Mouse (Mus musculus): Measurements from ENCODE around the gene Ggnbp2.

Gene Ggnbp2

DNA sequence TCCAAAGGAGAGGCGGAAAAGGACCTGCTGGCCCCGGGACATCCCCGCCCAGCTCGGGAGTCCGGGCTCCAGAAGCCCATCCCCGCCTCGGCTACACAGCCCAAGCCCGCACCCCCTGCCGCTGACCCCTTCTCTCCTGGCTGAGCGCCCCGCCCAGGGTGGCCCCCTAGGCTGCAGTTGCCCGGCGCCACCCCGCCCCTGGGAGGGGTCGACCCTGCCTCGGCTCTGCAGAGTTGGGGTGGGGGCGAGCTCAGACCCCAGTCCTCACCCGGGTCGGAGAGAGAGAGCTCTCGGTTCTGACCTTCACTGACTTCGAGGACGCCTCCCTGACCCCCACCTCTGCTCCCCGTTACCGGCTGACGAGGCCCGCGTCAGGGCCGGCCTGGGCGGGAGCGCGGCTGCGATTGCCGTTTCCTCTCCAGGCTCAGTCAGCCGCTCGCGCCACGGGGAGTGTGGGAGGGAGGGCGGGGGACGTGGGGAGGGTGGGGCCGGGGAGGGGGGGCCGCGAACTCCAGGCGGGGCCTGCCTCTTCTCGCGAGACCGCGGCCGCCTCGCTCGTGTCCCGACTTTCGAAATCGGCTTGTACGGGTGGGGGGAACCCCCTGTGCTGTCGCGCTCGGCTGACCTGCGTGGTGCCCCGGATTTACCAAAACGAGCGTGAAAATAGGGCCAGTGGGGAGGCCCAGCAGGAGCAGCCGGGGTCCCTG is at the start of gene Ggnbp2:
Ggnbp2 (minus strand) TSS at position 481 of the 707 bp plus-strand sequence.
- DNase-seq (ENCODE audit: low spot score), result peak; percentile 88

DNA sequence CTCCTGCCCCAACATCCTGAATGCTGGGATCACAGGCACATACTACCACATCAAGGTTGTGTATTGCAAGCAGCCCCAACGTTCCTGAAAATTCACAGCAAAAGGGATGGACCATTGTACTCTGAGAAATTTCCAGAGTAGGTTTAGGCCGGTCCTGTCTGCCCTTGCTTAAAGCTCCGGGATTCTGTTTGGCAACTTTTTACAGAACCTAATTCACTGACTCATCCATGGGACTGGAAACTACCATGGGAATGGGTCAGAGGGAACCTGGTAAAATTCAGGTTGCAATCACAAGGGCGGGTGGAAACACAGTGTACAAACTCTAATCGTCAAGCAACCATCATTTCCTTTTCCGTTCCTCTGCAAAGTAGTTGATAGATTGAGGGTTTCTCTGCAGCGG is 49.3 kb upstream of the Ggnbp2 start:
- DNase-seq (ENCODE audit: low spot score), result no peak

DNA sequence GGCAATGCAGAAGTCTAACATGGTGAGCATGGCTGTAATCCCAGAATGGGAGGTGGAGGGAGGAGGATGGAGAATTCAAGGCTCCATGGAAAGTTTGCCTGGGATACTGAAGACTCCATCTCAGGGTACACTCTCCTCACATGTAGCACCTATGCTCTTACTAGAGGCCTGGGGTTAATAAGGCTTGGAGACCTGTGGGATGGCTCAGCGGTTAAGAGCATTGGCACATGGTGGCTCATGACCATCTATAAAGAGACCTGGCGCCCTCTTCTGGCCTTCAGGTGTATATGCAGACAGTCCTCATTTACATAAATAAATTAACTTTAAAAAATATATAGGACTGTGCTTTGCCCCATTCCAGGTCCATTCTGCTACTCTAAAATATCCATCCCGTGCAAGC is 48.7 kb upstream of the Ggnbp2 start:
- no peak for DNase-seq (ENCODE audit: low spot score)

DNA sequence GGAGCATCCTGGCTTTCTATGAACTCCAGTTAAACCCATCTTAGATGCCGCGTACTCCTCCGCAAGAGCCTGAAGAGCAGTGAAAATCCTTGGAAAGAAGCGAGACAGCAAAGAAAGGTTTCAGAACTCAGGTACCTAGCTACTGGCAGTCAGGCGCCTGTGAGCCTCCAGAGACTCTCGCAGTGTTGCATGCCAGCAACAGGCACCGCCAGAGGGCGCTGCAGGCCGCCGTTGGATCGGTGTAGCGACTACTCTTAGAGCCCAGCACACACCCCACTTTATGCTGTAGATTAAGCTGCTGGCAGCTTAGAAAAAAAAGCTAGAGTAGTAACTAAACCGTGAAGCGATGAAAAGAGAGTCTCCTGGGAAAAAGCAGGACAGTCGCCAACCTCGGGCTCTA is 47.8 kb upstream of the Ggnbp2 start:
- DNase-seq (ENCODE audit: low spot score), result peak; percentile 63

DNA sequence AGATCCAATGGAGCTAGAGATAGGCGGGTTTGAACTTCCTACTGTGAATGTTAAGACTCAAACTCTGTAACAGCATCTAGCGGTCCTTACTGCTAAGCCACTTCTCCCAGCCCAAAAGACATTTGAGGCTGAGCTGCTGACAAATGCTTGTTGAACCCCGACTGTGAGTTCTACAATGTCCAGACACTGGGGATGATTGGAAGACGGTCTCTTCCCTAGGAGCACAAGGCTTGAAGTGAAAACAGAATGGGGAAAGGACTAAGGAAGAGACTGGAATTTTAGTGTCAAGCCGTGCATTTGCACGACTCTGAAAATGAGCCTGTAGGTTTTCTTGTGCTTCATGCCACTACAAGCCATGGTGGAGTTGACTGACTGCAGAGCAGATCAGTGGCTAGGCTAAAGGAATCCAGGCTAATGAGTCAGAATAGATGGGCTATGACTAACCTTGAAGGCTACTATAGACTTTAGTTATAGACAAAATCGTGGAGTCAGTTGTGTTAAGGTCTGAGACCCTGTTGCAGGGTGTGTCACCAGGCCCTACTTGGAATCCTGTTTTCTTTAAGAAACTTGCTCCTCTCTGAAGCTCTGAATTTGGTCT is 46.2 kb upstream of the Ggnbp2 start:
- no peak for DNase-seq (ENCODE audit: low spot score)

DNA sequence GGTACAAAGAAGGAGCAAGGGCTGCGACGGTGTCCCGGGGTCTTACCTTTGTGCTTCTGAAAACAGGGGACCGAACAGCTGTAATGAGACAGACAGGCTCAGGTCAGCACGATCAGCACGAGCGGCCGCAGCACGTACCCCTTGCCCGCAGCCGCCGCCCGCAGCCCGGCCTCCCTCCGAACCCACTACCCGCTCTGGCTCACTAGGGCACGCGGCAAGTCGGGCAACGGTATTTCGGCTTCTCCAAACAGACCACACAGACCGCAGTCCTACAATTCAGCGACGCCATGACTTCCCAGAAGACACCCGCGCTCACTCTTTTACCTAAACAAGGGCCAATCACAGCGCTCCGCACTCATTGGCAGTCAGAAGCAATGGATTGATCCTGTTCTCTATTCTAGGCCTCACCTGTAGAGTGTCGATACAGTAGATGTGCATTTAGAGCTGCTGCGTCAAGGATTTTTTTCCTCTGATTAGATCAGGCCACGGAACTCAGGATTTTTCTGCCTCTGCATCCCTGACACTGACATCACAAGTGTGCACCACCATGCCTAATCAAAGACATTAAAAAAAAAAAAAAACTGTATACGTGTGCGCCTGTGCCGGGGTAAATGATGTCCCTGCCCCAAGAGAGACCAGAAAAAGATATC is 45.6 kb upstream of the Ggnbp2 start, which contains the start of gene Znhit3:
Znhit3 (minus strand) TSS at position 314 of the 650 bp plus-strand sequence.
- peak; percentile 39 for DNase-seq (ENCODE audit: low spot score)

DNA sequence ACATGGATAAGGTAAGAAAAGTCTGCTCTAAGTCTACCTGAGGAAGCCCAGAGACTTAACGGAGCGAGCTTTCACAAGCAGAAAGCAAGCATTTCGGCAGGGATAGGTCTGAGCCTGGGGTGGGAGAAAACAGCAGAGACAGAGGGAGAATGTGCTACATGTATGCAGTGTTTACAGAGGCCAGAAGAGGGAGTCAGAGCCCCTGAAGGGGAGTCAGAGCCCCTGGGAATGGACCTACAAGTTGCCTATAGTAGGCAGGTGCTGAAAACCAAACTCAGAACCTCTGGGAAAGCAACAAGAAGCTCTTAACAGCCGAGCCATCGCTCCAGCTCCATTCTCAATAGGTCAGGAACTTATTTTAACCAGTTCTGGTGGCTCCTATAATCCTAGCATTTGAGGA is 44.1 kb upstream of the Ggnbp2 start:
- no peak for DNase-seq (ENCODE audit: low spot score)

DNA sequence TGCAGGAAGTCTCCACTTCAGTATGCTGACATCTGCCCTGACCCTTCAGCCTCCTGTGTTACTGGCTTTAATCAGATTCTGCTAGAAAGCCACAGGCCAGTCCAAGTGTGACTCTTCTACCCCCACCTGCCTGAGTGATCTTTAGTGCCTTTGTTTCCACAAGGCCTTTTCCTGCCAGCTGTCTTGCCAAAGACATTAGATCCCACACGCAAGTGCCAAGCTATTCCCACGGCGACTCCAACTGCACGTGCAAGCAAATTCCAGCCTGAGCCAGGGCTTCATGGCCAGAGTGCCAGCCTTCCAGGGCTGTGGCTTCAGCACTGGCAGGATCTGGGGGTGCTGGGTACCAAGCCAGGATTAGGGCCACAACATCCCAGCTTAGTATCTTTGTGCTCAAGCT is 39.8 kb upstream of the Ggnbp2 start:
- no peak for DNase-seq (ENCODE audit: low spot score)

DNA sequence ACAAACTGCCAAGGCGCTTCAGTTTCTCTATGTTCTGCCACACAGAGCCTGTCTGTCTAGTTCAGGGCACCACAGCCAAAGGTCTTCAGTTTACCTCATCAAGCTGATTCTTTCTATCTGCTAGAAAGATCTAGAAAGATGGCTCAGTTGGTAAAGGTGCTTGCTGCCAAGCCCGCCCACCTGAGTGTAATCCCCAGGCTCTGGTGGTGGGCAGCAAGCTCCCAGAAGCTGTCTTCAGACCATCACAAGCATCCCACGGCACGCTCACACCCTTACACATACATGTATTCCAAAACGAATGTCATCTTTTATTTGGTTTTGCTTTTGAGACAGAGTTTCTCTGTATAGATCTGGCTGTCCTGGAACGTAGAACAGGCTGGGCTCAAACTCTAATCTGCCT is 37.9 kb upstream of the Ggnbp2 start:
- no peak for DNase-seq (ENCODE audit: low spot score)

DNA sequence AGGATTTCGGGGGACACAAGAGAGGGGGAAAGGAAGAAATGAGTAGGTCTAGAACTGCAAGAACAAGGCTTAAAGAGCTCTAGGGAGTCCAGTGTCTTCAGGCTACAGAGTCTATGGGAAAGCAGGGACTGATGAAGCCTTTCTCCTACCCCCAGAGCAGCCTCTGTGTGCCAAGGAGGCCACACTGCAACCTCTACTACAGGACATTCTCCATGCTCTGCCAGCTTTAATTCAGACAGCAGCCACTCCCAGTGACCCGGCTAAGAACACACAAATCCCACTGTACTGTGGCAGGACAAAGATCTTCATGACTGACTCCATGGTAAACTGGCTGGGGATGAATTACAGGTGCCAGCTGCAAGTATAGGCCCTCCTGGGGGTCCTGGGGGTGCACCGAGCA is 36.5 kb upstream of the Ggnbp2 start:
- DNase-seq (ENCODE audit: low spot score), result no peak

DNA sequence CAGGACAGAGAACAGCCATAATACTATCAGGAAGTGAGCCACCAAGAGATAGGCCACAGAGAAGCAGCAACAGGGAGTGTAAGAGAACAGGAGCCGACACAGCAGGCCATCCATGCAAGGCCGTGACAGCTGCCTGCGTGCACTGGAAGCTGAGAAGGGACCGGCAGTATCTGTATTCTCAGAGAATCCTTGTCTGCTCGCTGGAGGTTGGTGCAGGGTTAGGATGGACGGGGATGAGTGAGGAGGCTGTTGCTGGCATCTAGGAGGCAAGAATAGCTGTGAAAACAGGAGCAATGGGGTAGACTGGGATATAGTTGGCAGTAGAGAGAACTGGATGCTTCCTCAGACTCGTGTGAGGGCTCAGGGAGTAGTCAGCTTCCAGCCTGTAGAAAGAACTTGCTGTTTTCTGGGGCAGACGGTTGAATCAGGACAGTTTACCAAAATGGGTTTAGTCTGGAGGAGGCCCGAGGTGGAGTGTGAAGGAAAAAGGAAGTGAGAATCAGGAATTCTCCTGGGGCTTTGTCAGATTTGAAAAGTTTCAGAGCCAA is 34.1 kb upstream of the Ggnbp2 start:
- no peak for DNase-seq (ENCODE audit: low spot score)

DNA sequence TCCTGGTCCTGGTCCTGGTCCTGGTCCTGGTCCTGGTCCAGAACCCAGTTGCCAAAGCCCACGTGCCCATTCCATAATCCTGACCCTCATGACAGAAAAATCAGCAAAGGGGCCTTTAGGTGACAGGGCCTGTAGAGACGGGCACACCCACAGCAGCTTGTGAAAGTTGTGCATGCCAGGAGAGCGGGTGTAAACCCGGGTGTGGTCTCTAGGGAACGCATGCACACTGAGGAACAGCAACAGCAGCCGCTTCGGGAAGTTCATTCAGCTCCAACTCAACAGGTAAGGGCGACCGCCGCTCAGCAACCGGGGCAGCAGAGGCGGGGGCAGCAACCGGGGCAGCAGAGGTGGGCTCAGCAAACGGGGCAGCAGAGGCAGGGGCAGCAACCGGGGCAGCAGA is 22.5 kb upstream of the Ggnbp2 start:
- DNase-seq (ENCODE audit: low spot score), result no peak

DNA sequence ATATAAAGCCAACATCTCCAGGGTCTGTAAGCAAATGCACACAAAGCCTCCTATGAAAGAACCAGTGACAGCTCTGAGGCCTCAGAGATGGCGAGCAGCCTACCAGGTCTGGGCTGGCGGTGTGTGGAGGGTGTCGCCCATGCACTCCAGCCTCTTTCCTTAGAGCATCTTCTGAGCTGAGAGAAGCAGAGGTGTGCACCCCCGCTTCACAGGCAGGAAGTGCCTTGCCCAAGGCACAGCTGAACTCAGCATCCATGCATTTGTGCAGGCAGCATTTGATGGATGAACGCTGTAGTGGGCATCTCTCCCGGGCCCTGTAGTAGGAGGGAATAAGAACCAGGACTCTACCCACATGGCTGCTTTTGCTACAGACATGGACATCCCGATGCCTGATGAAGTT is 21.1 kb upstream of the Ggnbp2 start:
- DNase-seq (ENCODE audit: low spot score), result no peak

DNA sequence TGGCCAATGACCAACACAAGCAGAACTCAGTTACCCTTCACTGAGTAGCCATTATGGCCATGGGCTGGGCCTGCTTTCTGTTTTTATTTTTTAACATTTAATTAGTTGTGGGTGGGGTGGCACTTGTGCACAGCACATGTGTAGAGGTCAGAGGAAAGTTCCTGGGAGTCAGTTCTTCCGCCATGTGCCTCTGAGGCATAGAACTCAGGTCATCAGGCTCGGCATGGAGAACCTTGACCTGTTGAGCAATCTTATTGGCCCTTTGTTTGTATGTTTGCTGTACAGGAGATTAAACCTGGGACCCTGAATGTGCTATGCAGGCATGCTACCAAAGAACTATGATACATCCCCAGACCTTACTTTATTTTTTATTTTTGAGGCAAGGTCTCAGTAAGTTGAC is 18.9 kb upstream of the Ggnbp2 start:
- DNase-seq (ENCODE audit: low spot score), result no peak

DNA sequence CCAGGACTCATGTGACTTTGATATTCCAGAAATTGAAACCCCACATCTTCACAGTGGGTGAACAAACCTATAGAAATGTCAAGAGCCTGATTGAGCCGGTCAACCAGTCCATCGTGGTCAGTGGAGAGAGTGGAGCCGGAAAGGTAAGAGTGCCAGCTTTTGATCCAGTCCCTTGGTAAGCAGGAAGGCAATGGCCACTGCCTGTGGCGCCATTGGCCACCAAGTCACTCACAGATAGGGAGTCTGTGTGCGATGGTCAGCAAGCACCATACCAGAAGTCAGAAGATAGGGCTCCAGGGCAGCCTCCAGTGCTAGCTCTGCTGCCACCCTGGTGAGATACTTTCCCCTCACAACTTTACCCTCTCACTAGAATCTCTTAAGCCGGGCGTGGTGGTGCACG is 17.4 kb upstream of the Ggnbp2 start:
- DNase-seq (ENCODE audit: low spot score), result no peak

DNA sequence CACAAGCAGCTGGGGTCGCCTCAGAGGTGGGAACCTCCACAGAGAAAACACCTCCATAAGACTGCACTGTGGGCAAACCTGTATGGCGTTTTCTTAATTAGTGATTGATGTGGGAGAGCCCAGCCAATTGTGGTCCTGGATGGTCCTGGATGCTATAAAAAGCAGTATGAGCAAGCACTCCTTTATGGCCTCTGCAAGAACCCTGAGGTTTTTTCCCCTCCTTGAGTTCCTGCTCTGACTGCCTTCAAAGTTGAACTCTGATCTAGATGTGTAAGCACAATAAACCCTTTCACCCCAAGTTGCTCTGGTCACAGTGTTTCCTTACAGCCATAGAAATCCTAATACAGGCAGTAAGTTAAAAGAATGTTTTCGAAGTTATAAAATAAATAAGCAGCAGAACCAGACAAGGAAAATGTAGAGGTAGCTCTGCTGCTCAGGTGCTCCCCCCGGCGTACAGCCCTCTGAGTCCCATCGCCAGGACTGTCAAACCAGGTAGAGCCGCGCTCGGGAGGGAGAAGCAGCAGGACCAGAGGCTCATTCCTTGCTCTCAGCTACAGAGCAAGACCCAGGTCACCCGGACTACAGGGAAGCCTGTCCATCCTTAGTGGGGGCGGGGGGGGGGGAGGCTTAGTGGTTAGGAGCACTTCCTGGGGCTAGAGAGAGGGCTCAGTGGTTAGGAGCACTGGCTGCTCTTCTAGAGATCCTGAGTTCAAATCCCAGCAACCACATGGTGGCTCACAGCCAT is 16.3 kb upstream of the Ggnbp2 start:
- no peak for DNase-seq (ENCODE audit: low spot score)

DNA sequence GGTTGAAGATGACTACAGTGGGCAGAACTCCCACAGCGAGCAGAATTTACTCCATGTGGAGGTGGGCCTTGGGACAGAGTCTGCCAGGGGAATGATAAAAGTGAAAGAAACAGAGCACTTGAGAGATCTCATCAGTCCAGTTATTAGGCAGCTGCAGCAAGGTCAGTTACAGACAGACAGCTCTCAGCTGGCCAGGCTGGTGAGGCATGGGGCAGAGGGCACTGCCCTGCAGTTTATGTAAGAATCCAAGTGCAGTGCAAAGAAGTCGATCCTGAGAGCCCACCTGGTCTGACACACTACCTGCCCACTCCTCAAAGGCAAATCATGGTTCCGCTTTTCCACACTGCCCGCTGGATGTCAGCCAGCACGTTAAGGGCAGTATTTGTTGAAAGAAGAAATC is 15.6 kb upstream of the Ggnbp2 start:
- DNase-seq (ENCODE audit: low spot score), result no peak

DNA sequence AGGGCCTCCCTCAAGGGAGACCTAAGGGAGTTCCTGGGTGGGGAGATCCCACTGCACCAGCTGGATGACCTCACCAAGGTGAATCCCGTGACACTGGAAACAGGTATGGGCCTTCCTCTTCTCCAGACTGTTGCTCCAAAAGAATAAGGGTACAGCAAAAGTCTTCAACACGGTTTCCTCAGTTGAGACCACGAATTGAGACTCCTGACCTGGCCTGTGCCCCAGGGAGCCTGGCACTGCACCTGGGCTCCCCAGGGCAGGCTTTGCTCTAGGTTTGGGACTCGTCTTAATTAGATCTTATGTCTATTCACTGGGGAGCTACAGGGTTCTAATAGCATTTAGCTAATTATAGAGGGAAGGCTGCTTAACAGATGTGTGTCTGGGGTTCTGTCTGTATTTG is 14.6 kb upstream of the Ggnbp2 start:
- no peak for DNase-seq (ENCODE audit: low spot score)

DNA sequence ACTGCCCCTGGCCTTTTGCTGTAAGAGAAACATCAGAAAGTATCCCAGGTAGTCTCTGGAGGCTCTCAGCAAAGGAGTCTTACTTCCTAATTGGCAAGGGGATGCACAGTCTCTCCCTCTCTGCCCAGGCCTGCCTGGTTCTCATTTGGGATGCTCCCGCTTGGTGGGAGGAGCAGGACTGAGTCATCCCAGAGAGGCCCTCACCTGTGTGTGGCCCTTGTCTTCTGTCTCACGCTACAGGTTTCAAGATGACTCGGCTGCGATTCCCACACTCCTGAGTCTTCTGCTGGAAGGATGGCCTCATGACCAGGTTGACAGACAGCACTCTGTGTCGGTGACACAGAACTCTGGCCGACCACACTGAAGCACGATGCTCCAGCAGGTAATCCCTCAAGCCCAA is 11.7 kb upstream of the Ggnbp2 start:
- DNase-seq (ENCODE audit: low spot score), result no peak

DNA sequence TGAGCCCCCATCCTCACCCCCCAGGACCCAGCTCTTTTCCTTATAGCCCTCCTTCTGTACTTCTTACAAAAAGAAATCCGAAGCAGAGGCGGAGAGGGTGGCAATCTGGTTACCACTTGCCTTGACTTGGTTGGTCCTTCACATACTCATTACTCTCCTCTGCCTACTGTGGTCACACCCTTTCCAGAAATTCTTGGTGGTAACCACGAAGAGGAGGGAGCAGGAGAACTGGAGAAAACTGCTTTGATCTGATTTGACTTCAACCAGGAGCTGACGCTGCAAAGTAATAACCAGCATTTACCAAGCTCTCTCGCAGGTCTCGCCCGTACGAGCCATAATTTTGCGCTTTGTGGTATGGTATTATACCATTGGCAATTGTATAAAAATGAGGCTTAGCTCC is 10.4 kb upstream of the Ggnbp2 start:
- DNase-seq (ENCODE audit: low spot score), result no peak

DNA sequence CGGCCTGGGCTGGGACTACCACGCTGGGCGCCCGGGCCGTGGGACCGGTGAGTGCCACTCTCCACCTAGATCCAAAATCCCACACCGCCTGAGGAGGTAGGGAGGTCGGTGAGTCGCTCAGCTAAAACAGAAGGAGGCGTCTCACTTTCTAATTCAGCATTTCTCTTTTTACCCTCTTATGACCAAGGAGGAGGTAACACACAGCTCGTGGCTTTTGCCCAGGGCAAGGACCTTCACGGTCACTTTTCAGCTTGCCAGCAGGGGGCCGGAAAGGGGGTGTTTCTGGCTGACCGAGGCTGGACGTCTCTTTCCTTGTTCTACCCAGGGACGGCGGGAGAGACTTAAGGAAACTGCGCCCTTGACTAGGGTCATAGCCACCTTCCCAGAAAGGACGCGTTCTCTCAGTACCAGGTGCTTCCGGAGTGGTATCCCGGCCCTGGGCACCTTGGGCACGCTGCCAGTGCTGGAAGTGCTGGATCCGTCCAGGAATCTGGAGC is 9.9 kb upstream of the Ggnbp2 start:
- peak; percentile 33 for DNase-seq (ENCODE audit: low spot score)

DNA sequence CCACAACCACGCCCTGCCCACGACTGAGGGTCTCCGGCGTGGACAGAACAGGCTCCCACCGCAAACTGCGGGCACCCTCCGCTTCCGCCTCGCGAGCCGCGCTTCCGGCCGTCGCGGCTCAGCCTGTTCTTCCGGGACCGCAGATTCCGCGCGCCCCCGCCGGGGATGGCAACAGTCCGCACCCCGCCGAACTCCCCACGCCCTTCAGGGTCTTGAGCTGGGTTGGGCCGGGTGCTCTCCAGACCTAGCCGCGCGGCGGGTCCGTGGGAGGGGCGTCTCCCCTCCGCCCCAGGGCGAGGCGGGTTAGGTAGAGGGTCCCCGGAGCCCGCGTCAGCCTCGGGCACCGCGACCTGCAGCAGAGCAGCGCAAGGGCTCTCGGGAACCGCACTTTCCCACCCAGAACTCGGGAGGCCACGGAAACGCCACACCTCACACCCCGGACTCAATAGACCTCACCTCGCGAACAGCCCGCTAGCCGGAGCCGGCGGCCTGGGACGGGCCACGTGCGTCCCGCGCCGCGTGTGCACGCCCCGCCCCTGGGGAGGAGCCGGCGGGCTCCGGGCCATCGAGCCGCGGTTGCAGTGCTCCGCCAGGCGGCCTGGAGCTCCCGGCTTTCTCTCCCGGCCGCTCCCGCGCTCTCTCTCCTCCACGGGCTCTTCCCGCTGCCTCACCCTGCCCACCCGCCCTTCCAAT is 9.3 kb upstream of the Ggnbp2 start, which contains the start of the genes Myo19 and Pigw:
Myo19 (plus strand) TSS at position 377 of the 693 bp plus-strand sequence.
Pigw (minus strand) TSS at position 514 of the 693 bp plus-strand sequence.
- DNase-seq (ENCODE audit: low spot score), result peak; percentile 64
